Mouse (Mus musculus): ENCODE measurements around the gene Tas2r123. TPM values are rescaled to one million over a fixed set of nuclear protein-coding genes. Genes with fewer than 3 reads are reported as not detected.

The Tas2r123 gene
- not detected in 2 replicates for polyA plus RNA-seq (2016; fragmentation: Nextera tagmentation; extraction: Ambion mirVana)

DNA sequence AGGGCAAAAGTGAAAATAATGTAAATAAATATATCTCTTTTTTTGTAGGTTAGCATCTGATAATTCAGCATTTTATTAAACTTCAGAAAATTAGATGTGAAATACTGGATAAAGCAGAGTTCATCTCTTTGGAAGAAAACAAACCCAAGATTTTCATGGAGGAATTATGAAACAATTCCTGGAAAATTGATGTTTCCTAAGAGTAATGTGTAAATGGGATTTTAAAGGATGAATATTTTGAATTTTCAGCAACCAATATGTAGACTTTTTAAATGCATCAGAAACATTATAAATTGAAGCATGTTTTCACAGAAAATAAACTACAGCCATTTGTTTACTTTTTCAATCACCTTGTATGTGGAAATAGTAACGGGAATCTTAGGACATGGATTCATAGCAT lies at the start of gene Tas2r123:
TSS of gene Tas2r123 (plus strand) at position 301 of the 400 bp plus-strand sequence.
- no peak within 1 kb of the TSS for H3K27ac ChIP-seq (ENCODE audit: poor library complexity, severe bottlenecking)
- H3K4me1 ChIP-seq (replicated peaks) = no peaks in the 10 kb centered on the region
- no peaks in the 10 kb centered on the region for H3K36me3 ChIP-seq
- no peaks in the 10 kb centered on the region for H3K9me3 ChIP-seq (replicated peaks)
- H3K4me3 ChIP-seq = no peak within 1 kb of the TSS
- no peak for ATAC-seq (ENCODE audit: insufficient number of reproducible peaks, low FRiP score)
- no peak within 1 kb of the TSS for H3K4me2 ChIP-seq
- no peaks in the 10 kb centered on the region for H3K27me3 ChIP-seq (replicated peaks)
- H3K9ac ChIP-seq = no peak within 1 kb of the TSS
- WGBS = 71% methylated on average over 1 of the region's 1 CpGs

DNA sequence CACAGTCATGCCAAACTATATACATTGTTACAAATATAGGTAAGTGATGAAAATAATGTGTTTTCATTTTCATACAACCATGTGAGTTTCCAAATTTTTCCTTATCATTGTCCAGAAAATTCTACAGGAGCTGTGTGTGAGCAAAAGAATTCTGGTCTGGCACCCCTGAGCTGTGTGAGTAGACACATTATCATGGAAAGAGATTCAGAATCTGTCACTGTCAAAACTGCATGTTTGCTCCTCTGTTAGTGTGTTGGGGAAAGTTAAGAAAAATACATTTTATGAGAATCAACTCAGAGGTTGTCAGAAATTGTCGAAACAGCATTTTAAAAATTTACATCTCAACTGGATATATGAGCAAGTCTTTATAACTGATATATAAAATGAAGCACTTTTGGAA lies 44.4 kb upstream of the Tas2r123 start, which contains the start of gene Tas2r117:
TSS of gene Tas2r117 (plus strand) at position 301 of the 400 bp plus-strand sequence.
- WGBS = 75% methylated on average over 1 of the region's 1 CpGs
- Histone ChIP-seq H3K27ac (ENCODE audit: poor library complexity, severe bottlenecking) (no peak within 1 kb of the TSS), H3K9me3 (replicated peaks) (0 out of 2 replicates have a peak, but pooled peaks cover under 1% of the 10 kb centered on the region), H3K4me1 (replicated peaks) (no peaks in the 10 kb centered on the region), H3K36me3 (no peaks in the 10 kb centered on the region), H3K4me3 (no peak within 1 kb of the TSS), H3K4me2 (no peak within 1 kb of the TSS), H3K9ac (no peak within 1 kb of the TSS), H3K27me3 (replicated peaks) (no peaks in the 10 kb centered on the region)
- ATAC-seq (ENCODE audit: insufficient number of reproducible peaks, low FRiP score) = no peak

DNA sequence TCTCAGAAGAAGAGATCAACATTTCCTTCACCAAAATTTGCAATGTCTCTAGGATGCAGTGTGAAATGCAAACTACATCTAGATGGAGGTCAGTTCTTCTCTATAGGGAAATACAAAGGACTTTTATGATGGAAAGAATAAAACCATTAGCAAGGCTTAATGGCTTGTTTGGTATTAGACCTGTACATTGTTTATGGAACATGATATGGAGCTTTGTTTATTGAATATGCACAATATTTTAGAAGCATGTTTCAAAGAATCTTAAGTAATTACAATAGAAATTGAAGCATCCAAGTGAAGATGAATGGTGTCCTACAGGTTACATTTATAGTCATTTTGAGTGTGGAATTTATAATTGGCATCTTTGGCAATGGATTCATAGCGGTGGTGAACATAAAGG lies 8.2 kb downstream of the Tas2r123 start, which contains the start of gene Tas2r116:
TSS of gene Tas2r116 (plus strand) at position 301 of the 400 bp plus-strand sequence.
- 65% methylated on average over 1 of the region's 1 CpGs for WGBS

DNA sequence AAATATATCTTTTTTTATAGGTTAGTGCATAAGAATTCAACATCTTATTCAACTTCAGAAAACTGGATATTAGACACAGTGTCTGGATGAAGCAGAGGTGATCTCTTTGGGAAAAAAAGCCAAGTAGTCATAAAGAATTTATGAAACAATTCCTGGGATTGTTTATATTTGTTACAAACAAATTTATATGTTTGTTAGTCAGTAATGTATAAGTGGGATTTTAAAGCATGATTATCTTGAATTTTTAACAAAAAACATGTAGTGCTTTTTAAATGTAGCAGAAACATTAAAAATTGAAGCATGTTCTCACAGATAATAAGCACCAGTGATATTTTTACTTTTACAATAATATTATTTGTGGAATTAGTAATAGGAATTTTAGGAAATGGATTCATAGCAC lies 20.8 kb downstream of the Tas2r123 start, which contains the start of gene Tas2r110:
TSS of gene Tas2r110 (plus strand) at position 301 of the 400 bp plus-strand sequence.
- H3K9me3 ChIP-seq (replicated peaks) = no peaks in the 10 kb centered on the region
- no peaks in the 10 kb centered on the region for H3K36me3 ChIP-seq
- H3K27ac ChIP-seq (ENCODE audit: poor library complexity, severe bottlenecking) = no peak within 1 kb of the TSS
- H3K4me1 ChIP-seq (replicated peaks) = no peaks in the 10 kb centered on the region
- no peaks in the 10 kb centered on the region for H3K27me3 ChIP-seq (replicated peaks)
- H3K4me3 ChIP-seq = no peak within 1 kb of the TSS
- no peak within 1 kb of the TSS for H3K9ac ChIP-seq
- H3K4me2 ChIP-seq = no peak within 1 kb of the TSS
- no peak for ATAC-seq (ENCODE audit: insufficient number of reproducible peaks, low FRiP score)

More for the DNA sequence above, 8.2 kb downstream of the Tas2r123 start, which contains the start of gene Tas2r116:
- H3K9ac ChIP-seq = no peak within 1 kb of the TSS
- H3K27me3 ChIP-seq (replicated peaks) = no peaks in the 10 kb centered on the region
- H3K4me3 ChIP-seq = no peak within 1 kb of the TSS
- no peaks in the 10 kb centered on the region for H3K4me1 ChIP-seq (replicated peaks)
- H3K9me3 ChIP-seq (replicated peaks) = 0 out of 2 replicates have a peak, but pooled peaks cover 4% of the 10 kb centered on the region
- no peaks in the 10 kb centered on the region for H3K36me3 ChIP-seq
- ATAC-seq (ENCODE audit: insufficient number of reproducible peaks, low FRiP score) = no peak
- H3K27ac ChIP-seq (ENCODE audit: poor library complexity, severe bottlenecking) = no peak within 1 kb of the TSS
- no peak within 1 kb of the TSS for H3K4me2 ChIP-seq

- WGBS = 63% methylated on average over 1 of the region's 1 CpGs
- Histone ChIP-seq H3K4me1 (replicated peaks) (no peaks in the 10 kb centered on the region), H3K27me3 (replicated peaks) (no peaks in the 10 kb centered on the region), H3K27ac (ENCODE audit: poor library complexity, severe bottlenecking) (no peak within 1 kb of the TSS), H3K4me2 (no peak within 1 kb of the TSS), H3K36me3 (no peaks in the 10 kb centered on the region), H3K4me3 (no peak within 1 kb of the TSS), H3K9me3 (replicated peaks) (no peaks in the 10 kb centered on the region), H3K9ac (no peak within 1 kb of the TSS)
- ATAC-seq (ENCODE audit: insufficient number of reproducible peaks, low FRiP score) = no peak
These were observed 45.8 kb downstream of the Tas2r123 start, which contains the start of gene Tas2r113 for GRCm38 (mm10) chr6:132892711-132893110. Gene Tas2r113 (plus strand): TSS chr6:132893011.

Other genes with a start within 250 kb of the Tas2r123 start
- gene A630073D07Rik, start 195.6 kb upstream of the Tas2r123 start, polyA plus RNA-seq (2016; fragmentation: Nextera tagmentation; extraction: Ambion mirVana) = not detected in 2 replicates
- gene Tas2r120, start 190.2 kb upstream of the Tas2r123 start, polyA plus RNA-seq (2016; fragmentation: Nextera tagmentation; extraction: Ambion mirVana) = not detected in 2 replicates
- gene Tas2r121, start 146.1 kb upstream of the Tas2r123 start, polyA plus RNA-seq (2016; fragmentation: Nextera tagmentation; extraction: Ambion mirVana) = not detected in 2 replicates
- gene Tas2r122, start 135.2 kb upstream of the Tas2r123 start, polyA plus RNA-seq (2016; fragmentation: Nextera tagmentation; extraction: Ambion mirVana) = not detected in 2 replicates
- not detected in 2 replicates for gene Tas2r115, start 109.1 kb upstream of the Tas2r123 start, polyA plus RNA-seq (2016; fragmentation: Nextera tagmentation; extraction: Ambion mirVana)
- not detected in 2 replicates for gene Tas2r124, start 92.4 kb upstream of the Tas2r123 start, polyA plus RNA-seq (2016; fragmentation: Nextera tagmentation; extraction: Ambion mirVana)
- not detected in 2 replicates for gene Tas2r102, start 85.0 kb upstream of the Tas2r123 start, polyA plus RNA-seq (2016; fragmentation: Nextera tagmentation; extraction: Ambion mirVana)
- gene Tas2r136, start 69.0 kb upstream of the Tas2r123 start, polyA plus RNA-seq (2016; fragmentation: Nextera tagmentation; extraction: Ambion mirVana) = not detected in 2 replicates
- gene Tas2r117, start 44.3 kb upstream of the Tas2r123 start, polyA plus RNA-seq (2016; fragmentation: Nextera tagmentation; extraction: Ambion mirVana) = not detected in 2 replicates
- gene Tas2r116, start 8.3 kb downstream of the Tas2r123 start, polyA plus RNA-seq (2016; fragmentation: Nextera tagmentation; extraction: Ambion mirVana) = not detected in 2 replicates
- not detected in 2 replicates for gene Tas2r110, start 20.9 kb downstream of the Tas2r123 start, polyA plus RNA-seq (2016; fragmentation: Nextera tagmentation; extraction: Ambion mirVana)
- not detected in 2 replicates for gene Tas2r113, start 45.9 kb downstream of the Tas2r123 start, polyA plus RNA-seq (2016; fragmentation: Nextera tagmentation; extraction: Ambion mirVana)
- not detected in 2 replicates for gene Tas2r125, start 62.5 kb downstream of the Tas2r123 start, polyA plus RNA-seq (2016; fragmentation: Nextera tagmentation; extraction: Ambion mirVana)
- not detected in 2 replicates for gene Tas2r129, start 104.0 kb downstream of the Tas2r123 start, polyA plus RNA-seq (2016; fragmentation: Nextera tagmentation; extraction: Ambion mirVana)
- not detected in 2 replicates for gene Tas2r131, start 110.8 kb downstream of the Tas2r123 start, polyA plus RNA-seq (2016; fragmentation: Nextera tagmentation; extraction: Ambion mirVana)
- not detected in 2 replicates for gene Tas2r109, start 133.8 kb downstream of the Tas2r123 start, polyA plus RNA-seq (2016; fragmentation: Nextera tagmentation; extraction: Ambion mirVana)
- gene Tas2r103, start 190.0 kb downstream of the Tas2r123 start, polyA plus RNA-seq (2016; fragmentation: Nextera tagmentation; extraction: Ambion mirVana) = not detected in 2 replicates
- gene Tas2r140, start 208.7 kb downstream of the Tas2r123 start, polyA plus RNA-seq (2016; fragmentation: Nextera tagmentation; extraction: Ambion mirVana) = not detected in 2 replicates

All from heart, embryonic 12.5 days (tissue).